Mouse (Mus musculus): Measurements from ENCODE around the gene Scamp2. TPM values are rescaled to one million over a fixed set of nuclear protein-coding genes. Genes with fewer than 3 reads are reported as not detected.
A peak's percentile ranks its signal among the peaks of the same experiment; 100 is the strongest.

Gene Scamp2
- polyA plus RNA-seq, 1 experiment from 2014 or later, result 53.7 TPM

- no peak overlapping the region for H3K9ac ChIP-seq
- 13% methylated on average over 3 of the region's 3 CpGs for WGBS
- no peak overlapping the region for H3K27ac ChIP-seq (replicated peaks)
- ATAC-seq (ENCODE audit: low read depth), result 0 out of 2 replicates have a peak, but pooled peaks have one; percentile 19
- no peak overlapping the region for H3K4me3 ChIP-seq
- H3K36me3 ChIP-seq, result 0 out of 2 replicates have a peak, but pooled peaks cover 5% of the 10 kb centered on the region
- H3K9me3 ChIP-seq, result no peaks in the 10 kb centered on the region
- no peak overlapping the region for H3K4me2 ChIP-seq
- H3K4me1 ChIP-seq (replicated peaks), result peaks cover 34% of the 10 kb centered on the region
- peaks cover 20% of the 10 kb centered on the region for H3K27me3 ChIP-seq
These were observed 40.0 kb downstream of the Scamp2 start for GRCm38 (mm10) chr9:57600620-57601352.

GRCm38 (mm10) chr9:57601353-57601706, 40.6 kb downstream of the Scamp2 start:
- Histone ChIP-seq H3K4me2 (no peak overlapping the region), H3K4me1 (replicated peaks) (peaks cover 40% of the 10 kb centered on the region), H3K27ac (replicated peaks) (no peak overlapping the region), H3K27me3 (peaks cover 25% of the 10 kb centered on the region), H3K9me3 (no peaks in the 10 kb centered on the region), H3K9ac (no peak overlapping the region), H3K4me3 (no peak overlapping the region), H3K36me3 (0 out of 2 replicates have a peak, but pooled peaks cover under 1% of the 10 kb centered on the region)
- WGBS, result 74% methylated on average over 2 of the region's 2 CpGs
- ATAC-seq (ENCODE audit: low read depth), result no peak

GRCm38 (mm10) chr9:57602098-57602497, 41.4 kb downstream of the Scamp2 start:
- Histone ChIP-seq H3K36me3 (no peaks in the 10 kb centered on the region), H3K27ac (replicated peaks) (no peak overlapping the region), H3K4me3 (no peak overlapping the region), H3K4me2 (no peak overlapping the region), H3K9ac (no peak overlapping the region), H3K9me3 (no peaks in the 10 kb centered on the region), H3K4me1 (replicated peaks) (peaks cover 45% of the 10 kb centered on the region), H3K27me3 (peaks cover 32% of the 10 kb centered on the region)
- WGBS, result 73% methylated on average over 8 of the region's 8 CpGs
- no peak for ATAC-seq (ENCODE audit: low read depth)

- H3K27ac ChIP-seq (replicated peaks), result no peak overlapping the region
- 78% methylated on average over 4 of the region's 4 CpGs for WGBS
- H3K27me3 ChIP-seq, result peaks cover 43% of the 10 kb centered on the region
- ATAC-seq (ENCODE audit: low read depth), result no peak
- H3K4me2 ChIP-seq, result no peak overlapping the region
- no peaks in the 10 kb centered on the region for H3K36me3 ChIP-seq
- H3K9ac ChIP-seq, result no peak overlapping the region
- no peaks in the 10 kb centered on the region for H3K9me3 ChIP-seq
- H3K4me3 ChIP-seq, result no peak overlapping the region
- H3K4me1 ChIP-seq (replicated peaks), result peaks cover 20% of the 10 kb centered on the region
These were observed 44.1 kb downstream of the Scamp2 start for GRCm38 (mm10) chr9:57604875-57605274.

- H3K27ac ChIP-seq (replicated peaks), result no peak overlapping the region
- no peak overlapping the region for H3K4me3 ChIP-seq
- no peak overlapping the region for H3K4me2 ChIP-seq
- no peak for ATAC-seq (ENCODE audit: low read depth)
- peaks cover 43% of the 10 kb centered on the region for H3K27me3 ChIP-seq
- H3K4me1 ChIP-seq (replicated peaks), result peaks cover 19% of the 10 kb centered on the region
- H3K9ac ChIP-seq, result no peak overlapping the region
- no peaks in the 10 kb centered on the region for H3K36me3 ChIP-seq
- H3K9me3 ChIP-seq, result no peaks in the 10 kb centered on the region
- WGBS, result 28% methylated on average over 9 of the region's 9 CpGs
These were observed 44.8 kb downstream of the Scamp2 start for GRCm38 (mm10) chr9:57605503-57605902.

GRCm38 (mm10) chr9:57606139-57606851, 45.6 kb downstream of the Scamp2 start, which contains the start of gene Cplx3:
Gene Cplx3 (minus strand): TSS chr9:57606281.
- no peak within 1 kb of the TSS for H3K9ac ChIP-seq
- no peaks in the 10 kb centered on the region for H3K9me3 ChIP-seq
- peaks cover 12% of the 10 kb centered on the region for H3K4me1 ChIP-seq (replicated peaks)
- no peaks in the 10 kb centered on the region for H3K36me3 ChIP-seq
- peak; percentile 44 for ATAC-seq (ENCODE audit: low read depth)
- WGBS, result 5% methylated on average over 24 of the region's 24 CpGs
- H3K27ac ChIP-seq (replicated peaks), result no peak within 1 kb of the TSS
- H3K27me3 ChIP-seq, result peaks cover 43% of the 10 kb centered on the region
- peak within 1 kb of the TSS; percentile 37 for H3K4me2 ChIP-seq
- no peak within 1 kb of the TSS for H3K4me3 ChIP-seq

GRCm38 (mm10) chr9:57609803-57610202, 49.1 kb downstream of the Scamp2 start:
- no peak for ATAC-seq (ENCODE audit: low read depth)
- 66% methylated on average over 3 of the region's 3 CpGs for WGBS
- no peak overlapping the region for H3K27ac ChIP-seq (replicated peaks)
- H3K9me3 ChIP-seq, result no peaks in the 10 kb centered on the region
- H3K27me3 ChIP-seq, result peaks cover 33% of the 10 kb centered on the region
- peaks cover 12% of the 10 kb centered on the region for H3K4me1 ChIP-seq (replicated peaks)
- H3K9ac ChIP-seq, result no peak overlapping the region
- no peaks in the 10 kb centered on the region for H3K36me3 ChIP-seq
- no peak overlapping the region for H3K4me3 ChIP-seq
- H3K4me2 ChIP-seq, result no peak overlapping the region

GRCm38 (mm10) chr9:57610359-57610826, 49.6 kb downstream of the Scamp2 start:
- H3K27me3 ChIP-seq, result peaks cover 28% of the 10 kb centered on the region
- H3K27ac ChIP-seq (replicated peaks), result no peak overlapping the region
- no peaks in the 10 kb centered on the region for H3K9me3 ChIP-seq
- ATAC-seq (ENCODE audit: low read depth), result no peak
- H3K4me3 ChIP-seq, result no peak overlapping the region
- 49% methylated on average over 3 of the region's 3 CpGs for WGBS
- no peak overlapping the region for H3K4me2 ChIP-seq
- no peak overlapping the region for H3K9ac ChIP-seq
- H3K36me3 ChIP-seq, result no peaks in the 10 kb centered on the region
- H3K4me1 ChIP-seq (replicated peaks), result peaks cover 12% of the 10 kb centered on the region

GRCm38 (mm10) chr9:57612587-57612986, 51.8 kb downstream of the Scamp2 start:
- no peak overlapping the region for H3K4me2 ChIP-seq
- H3K36me3 ChIP-seq, result no peaks in the 10 kb centered on the region
- H3K4me1 ChIP-seq (replicated peaks), result no peaks in the 10 kb centered on the region
- peaks cover 7% of the 10 kb centered on the region for H3K27me3 ChIP-seq
- no peak overlapping the region for H3K27ac ChIP-seq (replicated peaks)
- H3K4me3 ChIP-seq, result no peak overlapping the region
- 82% methylated on average over 7 of the region's 7 CpGs for WGBS
- no peak for ATAC-seq (ENCODE audit: low read depth)
- H3K9me3 ChIP-seq, result no peaks in the 10 kb centered on the region
- H3K9ac ChIP-seq, result no peak overlapping the region

GRCm38 (mm10) chr9:57613975-57614374, 53.2 kb downstream of the Scamp2 start:
- 88% methylated on average over 7 of the region's 7 CpGs for WGBS
- Histone ChIP-seq H3K4me2 (no peak overlapping the region), H3K27ac (replicated peaks) (no peak overlapping the region), H3K27me3 (no peaks in the 10 kb centered on the region), H3K9ac (no peak overlapping the region), H3K36me3 (no peaks in the 10 kb centered on the region), H3K4me3 (no peak overlapping the region), H3K9me3 (no peaks in the 10 kb centered on the region), H3K4me1 (replicated peaks) (no peaks in the 10 kb centered on the region)
- ATAC-seq (ENCODE audit: low read depth), result no peak

GRCm38 (mm10) chr9:57614786-57615185, 54.0 kb downstream of the Scamp2 start:
- no peak for ATAC-seq (ENCODE audit: low read depth)

GRCm38 (mm10) chr9:57617556-57618169, 56.9 kb downstream of the Scamp2 start:
- Histone ChIP-seq H3K9me3 (no peaks in the 10 kb centered on the region), H3K27ac (replicated peaks) (no peak overlapping the region), H3K4me3 (no peak overlapping the region), H3K27me3 (no peaks in the 10 kb centered on the region), H3K9ac (no peak overlapping the region), H3K36me3 (no peaks in the 10 kb centered on the region), H3K4me1 (replicated peaks) (no peaks in the 10 kb centered on the region), H3K4me2 (no peak overlapping the region)
- no peak for ATAC-seq (ENCODE audit: low read depth)
- WGBS, result 84% methylated on average over 8 of the region's 8 CpGs

More at GRCm38 (mm10) chr9:57614786-57615185, 54.0 kb downstream of the Scamp2 start:
- no peaks in the 10 kb centered on the region for H3K36me3 ChIP-seq
- H3K4me1 ChIP-seq (replicated peaks), result no peaks in the 10 kb centered on the region
- 85% methylated on average over 4 of the region's 4 CpGs for WGBS
- no peaks in the 10 kb centered on the region for H3K27me3 ChIP-seq
- no peak overlapping the region for H3K4me3 ChIP-seq
- H3K9me3 ChIP-seq, result no peaks in the 10 kb centered on the region
- H3K9ac ChIP-seq, result no peak overlapping the region
- no peak overlapping the region for H3K27ac ChIP-seq (replicated peaks)
- no peak overlapping the region for H3K4me2 ChIP-seq
